Mouse (Mus musculus) gastrocnemius, adult 2 months (tissue): ENCODE results near the gene Nsd1. TPM values are rescaled to one million over a fixed set of nuclear protein-coding genes. Genes with fewer than 3 reads are reported as not detected.
A peak's percentile ranks its signal among the peaks of the same experiment; 100 is the strongest.

Experiments
- DNase-seq: peaks from one replicate; pipeline ENCODE4 v3.0.0; 2022
- H3K27ac ChIP-seq: fragments of 200-600 bp; 2 replicates; pipeline ENCODE4 v1.8.1; 2022; ENCODE audit warnings: mild to moderate bottlenecking
- H3K4me3 ChIP-seq: fragments of 200-600 bp; 2 replicates; pipeline ENCODE4 v1.8.1; 2022; ENCODE audit warnings: mild to moderate bottlenecking, moderate library complexity
- CTCF ChIP-seq: fragments of 200-600 bp; IDR thresholded peaks from 2 replicates; pipeline ENCODE4 v1.8.1; 2022; ENCODE audit warnings: antibody characterized with exemption, mild to moderate bottlenecking, moderate library complexity
- intact Hi-C: fragments of 180-260 bp; cut with DNase I; formaldehyde crosslinking; loops from one replicate; pipeline ENCODE4 v1.15.1; 2025
- total RNA-seq, 2 experiments: library from RNA; stranded (reverse); gene quantifications; 2 replicates each; pipeline ENCODE4 v1.2.3; 2021

The Nsd1 gene
- total RNA-seq, 2 experiments from 2014 or later, result 49.5 to 56.7 TPM

GRCm38 (mm10) chr13:55329109-55329682 lies 119.6 kb downstream of the Nsd1 start:
- intact Hi-C loops, result no loop called here
- no peak for TF ChIP-seq CTCF
- H3K27ac ChIP-seq, result no peak overlapping the region
- no peak for DNase-seq
- peak overlapping the region; percentile 87 for H3K4me3 ChIP-seq

DNA sequence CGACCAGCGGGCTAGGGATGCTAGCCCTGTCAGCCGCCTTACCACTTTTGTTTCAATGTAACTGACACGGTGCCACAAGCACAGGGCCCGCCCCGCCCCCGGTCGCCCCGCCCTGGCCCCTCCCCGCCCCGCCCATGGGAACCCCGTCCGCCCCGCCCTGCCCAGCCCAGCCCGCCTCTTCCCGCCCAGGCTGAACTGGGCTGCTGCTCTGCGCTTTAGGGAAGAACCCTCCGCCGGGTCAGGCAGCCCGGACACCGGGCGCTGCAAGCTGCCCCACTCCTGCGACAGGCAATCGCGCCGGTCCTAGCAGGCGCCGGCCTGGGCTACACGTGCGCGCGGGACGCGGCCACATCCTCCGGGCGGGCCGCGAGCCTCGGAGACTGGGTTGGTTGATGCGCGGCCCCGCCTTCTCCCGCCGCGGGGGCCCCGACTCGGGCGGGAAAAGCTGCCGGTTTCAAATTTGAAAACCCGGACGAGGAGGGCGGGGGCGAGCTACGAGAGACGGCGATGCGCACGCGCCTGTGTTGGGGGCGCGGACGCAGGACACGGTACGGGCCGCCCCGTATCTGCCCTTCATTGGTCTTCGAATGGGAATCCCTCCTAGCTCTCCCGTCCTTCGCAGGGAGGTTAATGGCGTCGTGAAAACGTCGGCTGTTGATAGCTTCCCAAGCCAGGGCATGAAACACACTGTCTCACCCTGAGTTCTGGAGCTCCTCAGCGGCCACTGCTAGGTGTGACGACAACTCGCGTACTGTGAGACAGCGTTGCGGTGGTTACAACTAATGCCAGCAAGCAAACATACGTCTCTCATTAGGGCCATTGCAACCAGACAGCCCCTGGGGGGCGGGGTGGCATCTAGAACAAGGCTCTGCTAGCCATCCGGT lies 120.3 kb downstream of the Nsd1 start, which contains the start of gene Mxd3:
Gene Mxd3 (minus strand): TSS at position 141 of the 884 bp plus-strand sequence.
- Histone ChIP-seq H3K27ac (no peak within 1 kb of the TSS), H3K4me3 (peak within 1 kb of the TSS; percentile 87)
- no peak for TF ChIP-seq CTCF
- intact Hi-C loops, result no loop called here
- DNase-seq, result peak; percentile 88

DNA sequence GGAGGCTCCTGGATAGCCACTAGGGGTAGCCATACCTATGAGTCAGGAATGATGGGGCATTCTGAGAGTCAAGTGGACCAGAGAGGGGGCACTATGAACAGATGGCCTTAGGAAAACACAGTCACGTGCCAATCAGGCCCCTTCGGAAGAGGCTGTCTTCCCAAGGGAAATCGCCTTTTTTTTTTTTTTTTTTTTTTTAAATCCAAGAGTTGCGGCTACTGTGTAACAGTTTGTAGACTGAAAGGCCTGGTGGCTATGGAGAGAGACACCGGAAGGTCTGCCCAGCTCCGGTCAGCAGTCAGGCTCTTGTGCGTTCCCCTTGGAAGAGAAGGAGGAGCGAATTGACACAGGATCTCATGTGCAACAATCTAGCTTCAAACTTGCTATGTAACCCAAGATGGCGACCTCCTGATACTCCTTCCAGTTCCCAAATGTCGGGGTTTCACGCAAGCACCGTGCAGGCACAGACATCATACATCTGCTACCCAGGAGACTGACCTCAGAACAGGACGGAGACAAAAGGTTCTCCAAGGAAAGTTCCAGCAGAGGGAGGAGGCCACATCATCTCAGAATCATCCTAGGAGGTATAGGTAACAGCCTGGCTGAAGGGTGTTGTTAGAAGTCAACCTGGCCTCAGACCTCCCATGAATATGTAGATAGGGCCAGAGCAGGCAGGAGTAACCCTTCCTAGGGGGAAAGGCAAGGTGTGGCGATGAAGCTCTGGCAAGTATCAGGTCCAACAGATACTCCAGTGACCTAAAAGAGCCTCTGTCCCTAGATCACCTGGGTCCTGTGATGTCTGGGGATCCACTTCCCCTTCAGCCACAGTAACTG lies 121.2 kb downstream of the Nsd1 start:
- intact Hi-C loops, result no loop called here
- no peak for DNase-seq
- Histone ChIP-seq H3K27ac (no peak overlapping the region), H3K4me3 (peak overlapping the region; percentile 87)
- TF ChIP-seq CTCF, result peak; percentile 20

GRCm38 (mm10) chr13:55332331-55332730 lies 122.7 kb downstream of the Nsd1 start:
- DNase-seq, result no peak
- intact Hi-C loops, result no loop called here
- TF ChIP-seq CTCF, result no peak
- no peak overlapping the region for H3K27ac ChIP-seq
- no peak overlapping the region for H3K4me3 ChIP-seq

DNA sequence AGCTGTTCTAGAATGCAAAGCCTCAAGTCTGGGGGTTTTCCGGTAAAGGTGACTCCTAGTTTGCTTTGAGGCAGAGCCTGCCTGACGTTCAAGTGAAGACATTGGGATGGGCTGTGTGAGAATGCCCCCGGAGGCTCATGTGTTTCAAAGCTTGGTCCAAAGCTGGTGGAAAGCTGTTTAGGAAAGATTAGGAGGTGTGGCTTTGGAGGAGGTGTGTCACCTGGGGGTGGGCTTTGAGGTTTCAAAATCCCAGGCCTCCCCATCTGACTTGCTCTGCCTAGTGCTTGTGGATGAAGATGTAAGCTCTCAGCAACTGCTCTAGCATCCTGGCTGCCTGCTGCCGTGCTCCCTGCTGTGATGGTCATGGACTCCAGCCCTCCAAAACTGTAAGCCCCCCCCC lies 126.1 kb downstream of the Nsd1 start:
- DNase-seq, result no peak
- no peak overlapping the region for H3K27ac ChIP-seq
- no peak overlapping the region for H3K4me3 ChIP-seq
- TF ChIP-seq CTCF, result no peak
- intact Hi-C loops, result no loop called here

DNA sequence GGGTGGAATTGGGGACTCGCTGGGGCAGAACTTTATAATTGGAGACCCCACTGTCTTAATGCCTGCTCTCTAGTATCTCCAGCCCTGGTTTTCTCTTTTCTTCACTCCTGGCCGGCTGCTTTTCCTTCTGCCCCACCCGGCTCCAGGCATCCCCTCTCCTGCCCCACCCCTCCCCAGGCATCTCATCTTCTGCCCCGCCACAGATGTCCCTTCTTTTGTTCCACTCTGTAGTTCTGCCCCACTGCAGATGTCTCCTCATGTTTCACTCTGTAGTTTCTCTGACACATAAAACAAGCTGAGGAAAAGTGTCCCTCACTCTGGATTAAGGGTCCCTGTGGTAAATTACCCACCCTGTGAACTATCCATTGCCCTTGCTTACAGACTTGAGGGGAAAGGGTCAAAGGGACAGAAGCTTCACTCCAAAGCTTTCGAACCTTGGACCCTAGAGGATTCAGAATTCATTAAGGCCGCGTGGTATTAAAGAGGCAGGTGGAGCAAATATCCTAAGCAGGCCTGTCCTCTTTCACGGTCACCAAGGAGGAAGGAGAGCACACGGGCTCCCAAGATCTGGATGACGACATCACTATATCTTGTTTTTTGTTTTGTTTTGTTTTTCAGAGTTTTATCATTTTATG lies 127.9 kb downstream of the Nsd1 start:
- DNase-seq, result no peak
- H3K4me3 ChIP-seq, result no peak overlapping the region
- no peak overlapping the region for H3K27ac ChIP-seq
- no peak for TF ChIP-seq CTCF
- intact Hi-C loops, result no loop called here

DNA sequence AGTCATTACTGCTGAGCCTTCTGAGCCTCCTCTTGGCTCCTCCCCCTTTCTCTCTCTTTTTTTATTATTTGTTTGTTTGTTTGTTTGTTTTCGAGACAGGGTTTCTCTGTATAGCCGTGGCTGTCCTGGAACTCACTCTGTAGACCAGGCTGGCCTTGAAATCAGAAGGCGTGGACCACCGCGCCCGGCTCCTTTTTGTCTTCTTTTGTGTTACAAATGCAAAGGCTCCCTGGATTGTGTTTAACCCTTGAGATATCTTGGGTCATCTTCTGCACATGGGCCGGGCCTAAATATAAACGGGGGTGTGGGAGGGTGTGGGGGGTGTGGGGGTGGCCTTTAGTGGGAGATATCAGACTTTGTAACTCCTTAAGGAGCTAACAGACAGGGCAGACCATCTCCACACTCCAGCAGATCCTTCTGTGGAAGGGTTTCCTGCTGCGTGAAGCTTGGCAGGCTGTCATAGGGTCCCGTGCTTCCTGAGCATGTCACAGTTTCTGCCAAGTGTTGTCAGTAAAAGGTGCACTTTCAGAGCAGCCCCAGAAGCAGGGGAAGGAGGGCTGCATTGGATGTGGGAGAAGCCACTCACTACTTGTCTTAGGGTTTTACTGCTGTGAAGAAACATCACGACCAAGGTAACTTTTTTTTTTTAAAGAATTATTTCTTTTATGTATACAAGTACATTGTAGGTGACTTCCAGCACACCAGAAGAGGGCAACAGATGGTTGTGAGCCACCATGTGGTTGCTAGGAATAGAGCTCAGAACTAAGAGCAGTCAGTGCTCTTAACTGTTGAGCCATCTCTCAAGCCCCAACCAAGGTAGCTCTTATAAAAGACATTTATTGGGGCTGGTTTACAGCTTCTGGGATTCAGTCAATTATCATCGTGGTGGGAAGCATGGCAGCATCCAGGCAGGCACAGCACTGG lies 128.8 kb downstream of the Nsd1 start:
- no peak for TF ChIP-seq CTCF
- H3K27ac ChIP-seq, result no peak overlapping the region
- no peak for DNase-seq
- intact Hi-C loops, result no loop called here
- no peak overlapping the region for H3K4me3 ChIP-seq

DNA sequence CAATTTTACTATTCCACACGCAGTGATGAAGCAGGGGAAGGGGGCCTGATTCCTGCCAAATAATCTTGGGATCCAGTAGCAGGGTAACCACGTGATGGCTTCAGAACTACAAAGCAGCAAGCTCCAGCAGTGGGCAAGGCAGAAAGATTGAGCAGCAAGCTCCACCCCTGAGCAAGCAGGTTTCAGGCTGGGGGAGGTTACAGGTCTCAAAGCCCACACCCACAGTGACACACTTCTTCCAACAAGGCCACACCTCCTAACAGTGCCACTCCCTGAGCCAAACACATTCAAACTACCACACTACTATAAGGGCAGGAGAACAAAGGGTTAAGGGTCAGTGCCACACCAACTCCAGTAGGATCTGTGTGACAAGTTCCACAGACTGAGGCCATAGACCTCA lies 129.7 kb downstream of the Nsd1 start:
- DNase-seq, result no peak
- no peak for TF ChIP-seq CTCF
- intact Hi-C loops, result no loop called here
- H3K27ac ChIP-seq, result no peak overlapping the region
- H3K4me3 ChIP-seq, result no peak overlapping the region

DNA sequence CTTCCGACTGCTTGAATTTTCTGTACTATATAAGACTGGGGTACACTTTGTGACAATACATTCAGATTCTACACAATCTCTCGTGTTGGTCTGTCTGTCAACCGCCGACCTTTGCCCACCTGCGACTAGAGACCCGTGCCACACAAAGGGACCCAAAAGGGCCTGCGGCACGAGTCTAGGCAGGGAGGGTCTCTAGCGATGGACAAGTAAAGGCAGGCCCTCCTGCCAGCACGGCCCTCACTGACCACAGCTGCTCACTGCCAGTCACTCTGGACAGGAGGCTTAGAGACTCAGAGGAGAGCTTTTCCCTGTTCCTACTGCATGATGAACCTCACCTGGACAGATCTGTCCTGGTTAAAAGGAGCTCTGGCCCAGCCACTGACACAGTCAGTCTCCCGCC lies 132.9 kb downstream of the Nsd1 start:
- Histone ChIP-seq H3K4me3 (no peak overlapping the region), H3K27ac (no peak overlapping the region)
- TF ChIP-seq CTCF, result no peak
- DNase-seq, result no peak
- intact Hi-C loops, result no loop called here

GRCm38 (mm10) chr13:55344286-55344685 lies 134.7 kb downstream of the Nsd1 start:
- Histone ChIP-seq H3K27ac (no peak overlapping the region), H3K4me3 (no peak overlapping the region)
- intact Hi-C loops, result no loop called here
- no peak for TF ChIP-seq CTCF
- no peak for DNase-seq

DNA sequence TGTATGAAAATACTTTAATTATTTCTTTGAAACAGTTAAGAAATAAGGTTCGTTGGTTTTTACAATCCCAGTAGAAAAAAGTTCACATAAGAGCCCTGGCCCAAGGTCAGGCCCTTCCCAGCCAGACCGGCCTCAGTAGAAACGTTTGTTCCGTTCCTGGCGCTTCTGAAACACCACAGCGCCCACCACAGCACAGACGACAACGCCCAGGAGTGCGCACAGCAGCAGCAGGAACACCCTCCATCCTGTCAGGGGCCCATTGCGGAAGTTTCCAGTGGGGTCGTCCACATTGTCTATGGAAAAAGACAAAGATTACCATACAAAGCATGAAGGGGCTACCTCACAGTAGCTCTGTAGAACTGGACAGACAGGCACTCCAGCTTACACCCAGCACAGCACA lies 137.2 kb downstream of the Nsd1 start:
- TF ChIP-seq CTCF, result no peak
- intact Hi-C loops, result no loop called here
- no peak for DNase-seq
- Histone ChIP-seq H3K4me3 (no peak overlapping the region), H3K27ac (no peak overlapping the region)
